Mouse (Mus musculus): Measurements from ENCODE around the gene Grb10. TPM values are rescaled to one million over a fixed set of nuclear protein-coding genes. Genes with fewer than 3 reads are reported as not detected.
A peak's percentile ranks its signal among the peaks of the same experiment; 100 is the strongest.

Gene Grb10
- 12.1 and 12.2 TPM in 2 replicates for polyA plus RNA-seq (2012; rRNA removed)

DNA sequence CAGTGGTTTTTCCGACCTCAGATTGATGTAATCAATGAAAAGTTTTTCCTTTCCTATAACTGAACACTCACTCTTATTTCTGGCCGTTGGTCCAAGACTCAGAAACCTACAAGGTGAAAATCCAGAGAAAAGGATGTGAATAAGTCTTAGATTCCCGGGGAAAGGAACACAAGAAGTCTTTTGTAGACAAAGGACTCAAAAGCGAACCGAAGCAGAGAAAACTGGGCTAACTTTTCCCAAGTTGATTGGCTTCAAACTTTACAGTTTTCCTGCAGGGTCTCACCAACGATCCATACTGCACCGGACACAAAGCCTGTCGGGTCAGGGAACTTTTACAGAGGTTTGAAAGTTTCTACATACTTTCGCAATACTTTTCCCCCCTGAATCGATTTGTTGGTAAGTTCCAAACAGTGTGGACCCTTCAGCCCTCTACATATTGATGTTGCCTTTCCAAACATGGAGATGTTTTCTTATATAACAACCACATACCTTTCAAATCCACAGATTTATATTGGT, at the start of gene Grb10:
Grb10 (minus strand) TSS at position 214 of the 516 bp plus-strand sequence.
- Histone ChIP-seq H3K4me3 (ENCODE audit: control insufficient read depth, low read depth, low read length) (peak within 1 kb of the TSS; percentile 84), H3K27ac (ENCODE audit: control insufficient read depth, insufficient read depth, low read depth, low read length) (no peak within 1 kb of the TSS), H3K27me3 (ENCODE audit: control insufficient read depth, insufficient read depth, low read length) (no peaks in the 10 kb centered on the region; the same call in 1 of the 2 replicates)

DNA sequence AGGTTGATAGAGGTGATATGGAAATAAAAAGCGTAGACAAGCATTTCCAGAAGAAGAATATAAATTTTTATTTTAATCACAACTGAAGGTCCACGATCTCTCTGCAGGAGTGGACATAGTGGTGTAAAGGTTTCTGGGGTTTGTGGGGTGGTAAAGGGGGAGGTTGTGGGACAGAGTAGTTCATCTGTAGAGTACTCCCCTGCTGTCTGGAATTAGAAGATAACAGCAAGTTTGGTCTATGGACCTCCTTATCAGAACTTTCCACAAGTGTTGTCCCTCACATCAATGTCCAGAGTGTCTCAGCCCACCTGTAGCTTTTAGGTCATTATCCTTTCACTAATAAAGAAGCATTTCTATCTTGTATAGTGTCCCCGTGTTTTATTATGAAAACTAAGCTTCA, 43.2 kb upstream of the Grb10 start:
- Histone ChIP-seq H3K4me1 (ENCODE audit: control insufficient read depth, insufficient read depth, low read length) (no peaks in the 10 kb centered on the region), H3K36me3 (ENCODE audit: control insufficient read depth, insufficient read depth, low read length) (no peaks in the 10 kb centered on the region), H3K27ac (ENCODE audit: control insufficient read depth, insufficient read depth, low read depth, low read length) (no peak overlapping the region), H3K27me3 (ENCODE audit: control insufficient read depth, insufficient read depth, low read length) (no peaks in the 10 kb centered on the region), H3K4me3 (ENCODE audit: control insufficient read depth, low read depth, low read length) (no peak overlapping the region)
- no peak for TF ChIP-seq CTCF (IDR thresholded peaks at IDR 0.05; ENCODE audit: control insufficient read depth, insufficient read depth, insufficient replicate concordance, low read depth, low read length)
- TF ChIP-seq POLR2A (IDR thresholded peaks at IDR 0.05; ENCODE audit: control insufficient read depth, low read depth, low read length), result no peak

More for the DNA sequence above, at the start of gene Grb10:
- TF ChIP-seq CTCF (IDR thresholded peaks at IDR 0.05; ENCODE audit: control insufficient read depth, insufficient read depth, insufficient replicate concordance, low read depth, low read length) (no peak), POLR2A (IDR thresholded peaks at IDR 0.05; ENCODE audit: control insufficient read depth, low read depth, low read length) (no peak)
- Histone ChIP-seq H3K4me1 (ENCODE audit: control insufficient read depth, insufficient read depth, low read length) (peaks cover 9% of the 10 kb centered on the region), H3K36me3 (ENCODE audit: control insufficient read depth, insufficient read depth, low read length) (no peaks in the 10 kb centered on the region)

DNA sequence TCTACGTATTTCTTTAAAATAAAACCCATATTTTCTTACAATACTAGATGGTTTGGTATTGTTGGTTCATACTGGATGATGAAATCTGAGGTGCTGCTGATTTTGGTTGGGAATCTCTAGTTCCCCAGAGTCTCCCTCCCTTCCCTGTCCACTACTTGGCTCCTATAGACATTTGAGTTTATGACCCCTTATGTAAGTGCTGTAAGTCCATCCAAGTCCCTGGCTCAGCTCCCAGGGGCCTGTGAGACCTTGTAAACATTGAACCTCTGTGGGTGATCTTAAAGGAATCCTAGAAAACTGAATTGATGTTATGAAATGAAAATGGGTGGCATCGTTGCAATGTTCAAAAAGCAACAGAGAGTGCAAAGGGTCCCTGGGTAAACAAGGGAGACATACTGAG, 40.7 kb upstream of the Grb10 start:
- Histone ChIP-seq H3K27ac (ENCODE audit: control insufficient read depth, insufficient read depth, low read depth, low read length) (no peak overlapping the region), H3K4me1 (ENCODE audit: control insufficient read depth, insufficient read depth, low read length) (no peaks in the 10 kb centered on the region), H3K27me3 (ENCODE audit: control insufficient read depth, insufficient read depth, low read length) (no peaks in the 10 kb centered on the region), H3K36me3 (ENCODE audit: control insufficient read depth, insufficient read depth, low read length) (no peaks in the 10 kb centered on the region), H3K4me3 (ENCODE audit: control insufficient read depth, low read depth, low read length) (no peak overlapping the region)
- TF ChIP-seq POLR2A (IDR thresholded peaks at IDR 0.05; ENCODE audit: control insufficient read depth, low read depth, low read length) (no peak), CTCF (IDR thresholded peaks at IDR 0.05; ENCODE audit: control insufficient read depth, insufficient read depth, insufficient replicate concordance, low read depth, low read length) (no peak)

DNA sequence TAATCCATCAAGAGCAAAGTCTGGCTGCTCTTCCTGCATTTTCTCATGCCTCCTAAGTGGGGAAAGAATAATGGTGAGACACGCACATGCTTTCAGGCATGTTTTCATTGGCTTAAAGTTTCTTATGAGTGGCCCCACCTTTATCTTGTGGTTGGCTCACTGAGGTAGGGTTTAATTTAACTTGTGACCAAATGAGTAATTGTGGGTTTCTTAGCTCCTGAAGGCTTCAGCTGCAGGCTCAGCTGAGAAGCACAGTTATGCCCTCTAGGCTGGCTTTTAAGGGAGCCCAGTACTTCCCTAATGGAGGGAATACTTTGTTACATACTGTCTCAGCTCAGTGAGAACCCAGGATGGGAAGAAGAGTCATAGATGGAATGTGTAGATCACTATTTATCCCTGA, 37.0 kb upstream of the Grb10 start:
- Histone ChIP-seq H3K36me3 (ENCODE audit: control insufficient read depth, insufficient read depth, low read length) (no peaks in the 10 kb centered on the region), H3K27ac (ENCODE audit: control insufficient read depth, insufficient read depth, low read depth, low read length) (no peak overlapping the region), H3K4me3 (ENCODE audit: control insufficient read depth, low read depth, low read length) (no peak overlapping the region), H3K4me1 (ENCODE audit: control insufficient read depth, insufficient read depth, low read length) (no peaks in the 10 kb centered on the region), H3K27me3 (ENCODE audit: control insufficient read depth, insufficient read depth, low read length) (no peaks in the 10 kb centered on the region)
- TF ChIP-seq CTCF (IDR thresholded peaks at IDR 0.05; ENCODE audit: control insufficient read depth, insufficient read depth, insufficient replicate concordance, low read depth, low read length) (no peak), POLR2A (IDR thresholded peaks at IDR 0.05; ENCODE audit: control insufficient read depth, low read depth, low read length) (no peak)

DNA sequence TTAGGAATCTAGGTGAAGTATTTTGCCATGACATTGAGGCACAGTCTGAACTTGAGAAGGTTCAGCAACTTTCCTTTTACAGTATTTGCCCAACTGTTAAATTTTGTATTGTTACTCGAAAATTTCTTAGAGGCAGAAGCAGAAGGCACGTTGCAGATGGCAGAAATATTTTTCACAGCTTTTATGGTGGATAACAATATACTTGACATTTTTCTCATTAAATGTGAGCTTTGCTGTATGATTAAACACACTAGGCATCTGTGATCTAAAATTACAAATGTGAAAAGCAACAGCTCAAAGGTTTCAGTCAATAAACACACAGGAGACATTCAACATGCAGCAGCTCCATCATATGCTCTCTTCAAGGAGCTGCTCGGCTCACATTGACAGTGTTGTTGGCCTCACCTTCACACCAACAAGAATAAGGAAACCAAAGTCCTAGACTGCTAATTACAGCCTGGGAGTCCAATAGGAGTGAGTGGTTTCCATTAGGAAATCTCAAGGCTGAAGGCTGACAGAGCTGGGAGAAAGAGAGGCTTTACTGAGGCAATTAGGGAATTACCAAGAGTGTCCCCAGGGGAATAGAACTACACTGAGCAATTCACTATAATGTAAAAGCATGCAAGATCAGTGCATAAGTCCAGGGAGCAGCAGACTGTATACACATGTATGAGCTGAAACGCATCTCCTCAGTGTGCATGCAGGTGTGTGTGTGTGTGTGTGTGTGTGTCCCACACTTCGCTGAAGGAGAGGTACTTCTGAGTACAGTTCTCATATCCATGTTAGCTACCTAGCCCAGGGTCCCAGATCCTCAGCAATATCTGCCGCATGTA, 35.1 kb upstream of the Grb10 start:
- TF ChIP-seq CTCF (IDR thresholded peaks at IDR 0.05; ENCODE audit: control insufficient read depth, insufficient read depth, insufficient replicate concordance, low read depth, low read length) (no peak), POLR2A (IDR thresholded peaks at IDR 0.05; ENCODE audit: control insufficient read depth, low read depth, low read length) (no peak)

DNA sequence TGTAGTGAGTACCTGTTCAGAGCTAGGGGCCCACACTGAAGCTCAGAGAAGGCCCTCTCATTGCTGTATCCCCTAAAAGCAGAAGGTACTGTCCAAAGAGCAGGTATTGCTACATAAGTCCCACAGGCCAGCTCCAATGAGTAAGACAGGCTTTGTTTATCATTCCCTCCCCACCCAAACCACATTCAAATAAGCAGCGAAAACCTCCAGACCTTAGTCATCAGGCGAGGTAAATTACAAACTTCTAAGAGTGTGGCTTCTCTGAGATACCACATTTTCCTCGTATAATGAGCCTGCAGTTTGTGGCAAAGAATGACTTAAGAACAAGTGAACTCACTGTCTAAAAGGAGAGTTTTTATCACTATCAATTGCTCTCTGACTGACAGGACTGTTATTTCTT, 33.8 kb upstream of the Grb10 start:
- no peaks in the 10 kb centered on the region for H3K4me1 ChIP-seq (ENCODE audit: control insufficient read depth, insufficient read depth, low read length)
- H3K4me3 ChIP-seq (ENCODE audit: control insufficient read depth, low read depth, low read length), result no peak overlapping the region
- H3K27ac ChIP-seq (ENCODE audit: control insufficient read depth, insufficient read depth, low read depth, low read length), result no peak overlapping the region
- H3K36me3 ChIP-seq (ENCODE audit: control insufficient read depth, insufficient read depth, low read length), result no peaks in the 10 kb centered on the region
- TF ChIP-seq POLR2A (IDR thresholded peaks at IDR 0.05; ENCODE audit: control insufficient read depth, low read depth, low read length) (no peak), CTCF (IDR thresholded peaks at IDR 0.05; ENCODE audit: control insufficient read depth, insufficient read depth, insufficient replicate concordance, low read depth, low read length) (no peak)
- no peaks in the 10 kb centered on the region for H3K27me3 ChIP-seq (ENCODE audit: control insufficient read depth, insufficient read depth, low read length)

More for the DNA sequence above, 35.1 kb upstream of the Grb10 start:
- Histone ChIP-seq H3K4me1 (ENCODE audit: control insufficient read depth, insufficient read depth, low read length) (no peaks in the 10 kb centered on the region), H3K4me3 (ENCODE audit: control insufficient read depth, low read depth, low read length) (no peak overlapping the region), H3K27ac (ENCODE audit: control insufficient read depth, insufficient read depth, low read depth, low read length) (no peak overlapping the region), H3K36me3 (ENCODE audit: control insufficient read depth, insufficient read depth, low read length) (no peaks in the 10 kb centered on the region), H3K27me3 (ENCODE audit: control insufficient read depth, insufficient read depth, low read length) (no peaks in the 10 kb centered on the region)

DNA sequence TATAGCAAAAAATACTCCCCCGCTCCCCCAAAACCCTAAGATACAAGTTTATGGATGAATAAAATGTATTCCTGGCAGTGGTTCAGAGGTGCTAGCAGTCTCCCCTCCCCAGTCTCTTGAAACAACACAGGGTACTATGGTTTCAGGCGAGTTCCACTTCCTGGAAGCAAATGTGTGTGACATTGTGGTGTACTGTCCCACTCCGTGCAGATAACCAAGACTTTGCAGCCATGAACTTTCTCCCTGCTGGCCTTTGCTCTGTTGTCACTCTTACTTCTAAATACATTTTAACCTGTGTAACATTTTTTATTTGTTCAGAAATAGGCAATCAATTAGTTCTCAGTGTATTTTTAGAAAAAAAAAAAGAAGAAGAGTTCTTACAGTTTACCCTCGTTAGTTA, 20.5 kb upstream of the Grb10 start:
- H3K36me3 ChIP-seq (ENCODE audit: control insufficient read depth, insufficient read depth, low read length), result no peaks in the 10 kb centered on the region
- TF ChIP-seq POLR2A (IDR thresholded peaks at IDR 0.05; ENCODE audit: control insufficient read depth, low read depth, low read length) (no peak), CTCF (IDR thresholded peaks at IDR 0.05; ENCODE audit: control insufficient read depth, insufficient read depth, insufficient replicate concordance, low read depth, low read length) (no peak)

More for the DNA sequence above, 20.5 kb upstream of the Grb10 start:
- Histone ChIP-seq H3K27me3 (ENCODE audit: control insufficient read depth, insufficient read depth, low read length) (no peaks in the 10 kb centered on the region), H3K4me3 (ENCODE audit: control insufficient read depth, low read depth, low read length) (no peak overlapping the region), H3K27ac (ENCODE audit: control insufficient read depth, insufficient read depth, low read depth, low read length) (no peak overlapping the region), H3K4me1 (ENCODE audit: control insufficient read depth, insufficient read depth, low read length) (no peaks in the 10 kb centered on the region)

All from testis, adult 2 months (tissue).